27 mouse cellular contexts compared by ENCODE assay signal in genomic region chr2:44393789-44394188, GRCm38 (mm10).
"Had no signal": no experiment of that assay in that cellular context is flagged by ENCODE, and none has a peak within 500 bp of the region (broad histone marks: within the 10 kb centered on the region; RNA-seq: fewer than 3 reads in every experiment).

No protein-coding gene starts in this region.

- H3K36me3 ChIP-seq: embryonic facial prominence, embryonic 10.5 days; embryonic facial prominence, embryonic 12.5 days; embryonic facial prominence, embryonic 13.5 days; embryonic facial prominence, embryonic 15.5 days; forebrain, embryonic 10.5 days; forebrain, embryonic 12.5 days; forebrain, embryonic 15.5 days had no signal

- H3K4me1 ChIP-seq: embryonic facial prominence, embryonic 15.5 days had no signal

- H3K27me3 ChIP-seq: embryonic facial prominence, embryonic 12.5 days; embryonic facial prominence, embryonic 15.5 days; forebrain, embryonic 15.5 days had no signal

- H3K27ac ChIP-seq: embryonic facial prominence, embryonic 10.5 days; embryonic facial prominence, embryonic 12.5 days; embryonic facial prominence, embryonic 13.5 days; embryonic facial prominence, embryonic 15.5 days; forebrain, embryonic 10.5 days; forebrain, embryonic 12.5 days; forebrain, embryonic 13.5 days; forebrain, embryonic 15.5 days; gastrocnemius, adult 2 months had no signal

- H3K4me2 ChIP-seq: embryonic facial prominence, embryonic 12.5 days; embryonic facial prominence, embryonic 13.5 days; embryonic facial prominence, embryonic 15.5 days; forebrain, embryonic 12.5 days; forebrain, embryonic 13.5 days; forebrain, embryonic 15.5 days had no signal

- H3K9me3 ChIP-seq: embryonic facial prominence, embryonic 10.5 days; embryonic facial prominence, embryonic 12.5 days; embryonic facial prominence, embryonic 13.5 days; embryonic facial prominence, embryonic 15.5 days; forebrain, embryonic 10.5 days; forebrain, embryonic 12.5 days; forebrain, embryonic 13.5 days; forebrain, embryonic 15.5 days had no signal

- H3K4me3 ChIP-seq: embryonic facial prominence, embryonic 10.5 days; embryonic facial prominence, embryonic 12.5 days; embryonic facial prominence, embryonic 13.5 days; embryonic facial prominence, embryonic 15.5 days; erythroblast, embryonic 14.5 days; forebrain, embryonic 10.5 days; forebrain, embryonic 12.5 days; forebrain, embryonic 13.5 days; forebrain, embryonic 15.5 days; gastrocnemius, adult 2 months had no signal

- H3K9ac ChIP-seq: embryonic facial prominence, embryonic 12.5 days; embryonic facial prominence, embryonic 13.5 days; embryonic facial prominence, embryonic 15.5 days; forebrain, embryonic 12.5 days; forebrain, embryonic 13.5 days; forebrain, embryonic 15.5 days; forebrain, postnatal 0 days had no signal

- ATAC-seq: forebrain, embryonic 13.5 days; forebrain, embryonic 14.5 days; forebrain, embryonic 15.5 days; forebrain, embryonic 16.5 days; forebrain, postnatal 0 days had no signal

- DNase-seq: cerebellum, adult 2 months; cerebellum, adult 8-10 months; cerebellum, adult 9-10 months; cerebellum, adult 9-11 months; cerebellum, postnatal 14 days; cerebellum, postnatal 25 days; cerebellum, postnatal 36 days; embryo, embryonic 11 days; forebrain, postnatal 0 days; gastrocnemius, adult 2 months; gastrocnemius, postnatal 10 days; gastrocnemius, postnatal 14 days; gastrocnemius, postnatal 25 days; gastrocnemius, postnatal 36 days; heart, adult 11 months; heart, adult 18-20 months had no signal
